Mouse (Mus musculus): ENCODE results near the gene Atn1. TPM values are rescaled to one million over a fixed set of nuclear protein-coding genes. Genes with fewer than 3 reads are reported as not detected.

The Atn1 gene
- polyA plus RNA-seq, 1 experiment from 2014 or later, result 6.6 TPM

DNA sequence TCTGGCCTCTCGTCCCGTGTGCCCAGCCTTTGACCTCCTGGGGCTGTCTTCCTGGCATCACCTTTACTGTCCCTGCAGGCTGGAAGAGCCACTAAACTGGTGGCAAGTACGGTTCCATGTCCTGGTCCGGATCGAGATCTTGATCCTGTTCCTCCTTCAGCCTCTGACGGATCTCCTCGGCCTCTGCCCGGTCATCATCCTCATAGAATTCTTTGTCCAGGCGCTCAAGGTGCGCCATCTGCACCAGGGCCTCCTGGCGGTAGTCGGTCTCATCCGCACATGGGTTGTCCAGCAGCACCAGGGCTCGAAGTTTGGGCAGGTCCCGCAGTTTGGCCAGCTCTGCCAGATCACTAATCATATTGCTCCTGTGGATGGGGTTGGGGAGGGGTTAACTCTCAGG lies 14.2 kb upstream of the Atn1 start:
- Histone ChIP-seq H3K27me3 (ENCODE audit: control insufficient read depth, insufficient read depth, low read length) (no peaks in the 10 kb centered on the region), H3K9ac (ENCODE audit: low read length) (no peak overlapping the region), H3K4me1 (replicated peaks; ENCODE audit: control insufficient read depth, insufficient read depth) (no peaks in the 10 kb centered on the region), H3K4me2 (replicated peaks; ENCODE audit: low read depth) (no peak overlapping the region), H3K27ac (replicated peaks) (no peak overlapping the region), H3K36me3 (ENCODE audit: control insufficient read depth, insufficient read depth, low read length) (no peaks in the 10 kb centered on the region), H3K9me3 (ENCODE audit: control insufficient read depth, low read length) (no peaks in the 10 kb centered on the region), H3K4me3 (ENCODE audit: low read depth, low read length) (no peak overlapping the region)
- 88% methylated on average over 15 of the region's 15 CpGs for WGBS
- DNase-seq (ENCODE audit: low spot score) (no peak), ATAC-seq (ENCODE audit: low FRiP score, low TSS enrichment) (no peak)
- TF ChIP-seq CTCF (IDR thresholded peaks at IDR 0.05; ENCODE audit: low read depth) (no peak), EP300 (optimal IDR thresholded peaks at IDR 0.05) (no peak)

DNA sequence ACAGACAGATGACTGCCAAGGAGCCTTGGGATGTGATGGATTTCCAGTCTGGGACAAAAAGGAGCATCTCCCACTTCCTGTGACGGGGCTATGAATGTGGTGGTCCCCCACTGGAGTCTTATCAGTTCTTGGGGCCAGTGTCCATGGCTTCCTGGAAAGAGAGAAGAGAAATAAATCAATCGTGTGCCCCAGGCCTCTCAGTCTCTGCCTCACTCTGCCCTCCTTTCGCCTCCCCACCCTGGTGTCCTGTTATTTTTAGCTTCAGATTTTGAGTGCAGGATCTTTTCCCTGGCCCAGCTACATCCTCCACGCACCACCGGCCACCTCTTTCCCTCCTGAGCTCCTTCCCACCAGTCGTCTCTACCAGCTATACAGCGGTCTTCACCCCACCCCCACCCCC lies 13.7 kb upstream of the Atn1 start:
- WGBS, result 63% methylated on average over 7 of the region's 7 CpGs
- H3K4me1 ChIP-seq (replicated peaks; ENCODE audit: control insufficient read depth, insufficient read depth), result no peaks in the 10 kb centered on the region
- H3K4me3 ChIP-seq (ENCODE audit: low read depth, low read length), result peak overlapping the region; percentile 63; the same call in 1 of the 2 replicates
- H3K4me2 ChIP-seq (replicated peaks; ENCODE audit: low read depth), result peak overlapping the region; percentile 77; the same call in 1 of the 2 replicates
- no peak overlapping the region for H3K27ac ChIP-seq (replicated peaks)
- H3K27me3 ChIP-seq (ENCODE audit: control insufficient read depth, insufficient read depth, low read length), result no peaks in the 10 kb centered on the region
- ATAC-seq (ENCODE audit: low FRiP score, low TSS enrichment) (no peak), DNase-seq (ENCODE audit: low spot score) (no peak)
- no peaks in the 10 kb centered on the region for H3K36me3 ChIP-seq (ENCODE audit: control insufficient read depth, insufficient read depth, low read length)
- TF ChIP-seq CTCF (IDR thresholded peaks at IDR 0.05; ENCODE audit: low read depth), result no peak
- no peak for TF ChIP-seq EP300 (optimal IDR thresholded peaks at IDR 0.05)
- H3K9me3 ChIP-seq (ENCODE audit: control insufficient read depth, low read length), result no peaks in the 10 kb centered on the region
- H3K9ac ChIP-seq (ENCODE audit: low read length), result peak overlapping the region; percentile 65; the same call in 1 of the 2 replicates

DNA sequence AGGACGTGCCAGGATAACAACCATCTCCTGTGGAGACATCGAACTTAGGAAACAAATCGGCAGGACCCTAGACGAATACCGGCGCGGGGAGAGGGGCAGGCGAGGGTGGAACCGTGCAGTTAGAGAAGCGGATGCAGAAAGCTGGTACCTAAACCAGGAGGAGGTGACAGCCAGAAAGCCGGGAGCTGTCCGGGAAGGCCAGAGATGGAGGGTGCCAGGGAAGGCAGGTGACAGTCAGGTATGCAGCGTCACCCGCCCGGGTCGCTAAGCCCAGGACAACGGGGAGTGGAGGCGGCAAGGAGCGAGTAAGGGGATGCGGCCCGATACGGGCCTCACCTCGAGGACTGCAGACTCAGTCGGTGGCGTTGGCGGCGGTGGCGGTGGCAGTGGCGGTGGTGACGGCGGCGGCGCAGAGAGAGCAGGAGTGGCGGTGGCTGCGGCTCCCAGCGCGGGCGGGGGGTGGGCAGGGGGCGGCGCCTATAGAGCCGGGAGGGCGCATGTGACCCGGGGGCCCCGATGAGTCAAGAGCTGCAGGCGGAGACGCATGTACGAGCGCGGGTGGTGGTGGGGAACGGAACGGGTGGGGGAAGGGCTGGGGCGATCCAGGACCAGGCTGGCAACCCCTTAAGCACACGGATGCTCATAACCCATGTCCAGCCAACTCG lies 12.9 kb upstream of the Atn1 start, which contains the start of gene Eno2:
Gene Eno2 (minus strand): TSS at position 573 of the 665 bp plus-strand sequence.
- no peaks in the 10 kb centered on the region for H3K27me3 ChIP-seq (ENCODE audit: control insufficient read depth, insufficient read depth, low read length)
- H3K9ac ChIP-seq (ENCODE audit: low read length), result peak within 1 kb of the TSS; percentile 65
- H3K4me1 ChIP-seq (replicated peaks; ENCODE audit: control insufficient read depth, insufficient read depth), result no peaks in the 10 kb centered on the region
- peak within 1 kb of the TSS; percentile 77 for H3K4me2 ChIP-seq (replicated peaks; ENCODE audit: low read depth)
- no peak within 1 kb of the TSS for H3K27ac ChIP-seq (replicated peaks)
- no peaks in the 10 kb centered on the region for H3K36me3 ChIP-seq (ENCODE audit: control insufficient read depth, insufficient read depth, low read length)
- WGBS, result under 1% methylated on average over 54 of the region's 54 CpGs
- DNase-seq (ENCODE audit: low spot score) (peak; percentile 75), ATAC-seq (ENCODE audit: low FRiP score, low TSS enrichment) (peak; percentile 81)
- H3K4me3 ChIP-seq (ENCODE audit: low read depth, low read length), result peak within 1 kb of the TSS; percentile 63
- no peak for TF ChIP-seq EP300 (optimal IDR thresholded peaks at IDR 0.05)
- no peak for TF ChIP-seq CTCF (IDR thresholded peaks at IDR 0.05; ENCODE audit: low read depth)
- no peaks in the 10 kb centered on the region for H3K9me3 ChIP-seq (ENCODE audit: control insufficient read depth, low read length)

DNA sequence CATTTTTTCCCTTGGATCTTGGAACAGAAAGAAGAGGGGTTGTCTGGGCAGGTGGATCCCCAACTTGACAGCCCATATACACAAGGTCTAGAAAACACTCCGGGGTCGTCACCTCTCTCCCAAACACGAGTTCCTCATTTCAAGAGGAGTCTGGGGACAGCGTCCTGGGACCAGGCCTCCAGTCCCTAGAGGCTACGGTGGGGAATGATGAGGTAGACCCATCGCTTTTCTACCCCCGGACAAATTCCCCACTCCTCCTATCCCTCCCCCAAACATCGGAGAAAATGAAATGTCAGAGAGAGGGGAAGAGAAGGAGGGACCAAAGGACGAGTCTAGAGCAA lies 12.3 kb upstream of the Atn1 start:
- WGBS, result 9% methylated on average over 9 of the region's 9 CpGs
- H3K4me3 ChIP-seq (ENCODE audit: low read depth, low read length), result peak overlapping the region; percentile 63
- H3K4me2 ChIP-seq (replicated peaks; ENCODE audit: low read depth), result peak overlapping the region; percentile 77
- no peak overlapping the region for H3K27ac ChIP-seq (replicated peaks)
- no peak for TF ChIP-seq CTCF (IDR thresholded peaks at IDR 0.05; ENCODE audit: low read depth)
- TF ChIP-seq EP300 (optimal IDR thresholded peaks at IDR 0.05), result no peak
- H3K36me3 ChIP-seq (ENCODE audit: control insufficient read depth, insufficient read depth, low read length), result no peaks in the 10 kb centered on the region
- H3K4me1 ChIP-seq (replicated peaks; ENCODE audit: control insufficient read depth, insufficient read depth), result no peaks in the 10 kb centered on the region
- H3K27me3 ChIP-seq (ENCODE audit: control insufficient read depth, insufficient read depth, low read length), result no peaks in the 10 kb centered on the region
- no peaks in the 10 kb centered on the region for H3K9me3 ChIP-seq (ENCODE audit: control insufficient read depth, low read length)
- peak overlapping the region; percentile 65 for H3K9ac ChIP-seq (ENCODE audit: low read length)
- no peak for ATAC-seq (ENCODE audit: low FRiP score, low TSS enrichment)
- no peak for DNase-seq (ENCODE audit: low spot score)

DNA sequence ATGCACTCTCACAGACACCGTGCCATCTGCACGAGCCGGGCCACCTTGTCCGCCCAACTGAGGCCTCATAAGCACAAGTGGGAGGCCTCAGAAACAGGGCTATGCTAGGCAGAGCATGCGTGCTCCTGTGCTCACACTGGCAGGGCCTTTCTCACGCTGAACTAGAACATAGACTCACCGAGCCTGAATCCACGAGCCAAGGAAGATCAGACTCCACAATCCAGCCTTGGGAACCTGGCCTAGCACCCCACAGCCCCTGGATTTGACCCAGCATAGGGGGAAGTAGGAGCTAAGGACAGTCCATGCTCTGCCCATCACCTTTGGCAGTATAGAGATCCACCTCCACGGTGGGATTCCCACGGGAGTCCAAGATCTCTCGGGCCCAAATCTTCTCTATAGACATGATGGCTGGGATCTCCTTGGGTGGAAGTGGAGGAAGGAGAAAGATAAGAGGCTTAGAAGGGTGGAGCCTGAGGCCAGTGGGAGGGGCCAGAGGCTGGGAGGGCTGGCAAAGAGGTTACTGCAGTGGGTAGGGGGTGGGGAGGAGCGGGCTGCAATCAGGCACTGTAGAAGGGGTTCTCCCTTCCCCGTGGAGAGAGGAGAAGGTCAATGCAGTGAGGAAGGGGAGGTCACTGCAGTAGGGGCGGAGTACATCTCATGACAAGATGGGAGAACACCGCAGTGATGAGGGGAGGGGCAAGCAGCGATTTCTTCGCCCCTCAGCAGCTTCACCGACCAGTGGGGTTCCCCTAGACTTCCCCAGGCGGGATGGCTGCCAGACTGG lies 11.8 kb upstream of the Atn1 start:
- Histone ChIP-seq H3K27ac (replicated peaks) (no peak overlapping the region), H3K4me1 (replicated peaks; ENCODE audit: control insufficient read depth, insufficient read depth) (no peaks in the 10 kb centered on the region), H3K4me2 (replicated peaks; ENCODE audit: low read depth) (peak overlapping the region; percentile 77), H3K4me3 (ENCODE audit: low read depth, low read length) (peak overlapping the region; percentile 63), H3K9ac (ENCODE audit: low read length) (peak overlapping the region; percentile 65; the same call in 1 of the 2 replicates), H3K36me3 (ENCODE audit: control insufficient read depth, insufficient read depth, low read length) (no peaks in the 10 kb centered on the region), H3K27me3 (ENCODE audit: control insufficient read depth, insufficient read depth, low read length) (no peaks in the 10 kb centered on the region), H3K9me3 (ENCODE audit: control insufficient read depth, low read length) (no peaks in the 10 kb centered on the region)
- DNase-seq (ENCODE audit: low spot score), result no peak
- peak; percentile 36; the same call in 1 of the 2 replicates for ATAC-seq (ENCODE audit: low FRiP score, low TSS enrichment)
- WGBS, result 41% methylated on average over 19 of the region's 19 CpGs
- TF ChIP-seq EP300 (optimal IDR thresholded peaks at IDR 0.05), result no peak
- TF ChIP-seq CTCF (IDR thresholded peaks at IDR 0.05; ENCODE audit: low read depth), result no peak

DNA sequence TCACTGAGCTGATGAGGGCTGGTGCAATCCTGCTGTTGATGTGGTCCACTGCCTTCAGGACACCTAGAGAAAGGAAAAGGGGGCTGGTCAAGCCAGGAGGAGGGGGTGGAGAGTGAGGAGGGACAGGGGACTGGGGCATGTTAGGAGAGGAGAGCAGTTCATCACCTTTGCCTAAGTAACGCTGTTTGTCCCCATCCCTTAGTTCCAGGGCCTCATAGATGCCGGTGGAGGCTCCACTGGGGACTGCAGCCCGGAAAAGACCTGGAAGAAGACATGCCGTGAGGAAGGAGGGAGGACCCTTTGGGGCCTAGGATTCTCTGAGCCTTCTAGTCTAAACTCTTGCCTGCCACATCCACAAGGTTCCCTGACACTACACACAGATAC lies 11.2 kb upstream of the Atn1 start:
- Histone ChIP-seq H3K36me3 (ENCODE audit: control insufficient read depth, insufficient read depth, low read length) (no peaks in the 10 kb centered on the region), H3K27me3 (ENCODE audit: control insufficient read depth, insufficient read depth, low read length) (no peaks in the 10 kb centered on the region), H3K9me3 (ENCODE audit: control insufficient read depth, low read length) (no peaks in the 10 kb centered on the region), H3K9ac (ENCODE audit: low read length) (no peak overlapping the region), H3K4me1 (replicated peaks; ENCODE audit: control insufficient read depth, insufficient read depth) (no peaks in the 10 kb centered on the region), H3K4me2 (replicated peaks; ENCODE audit: low read depth) (0 out of 2 replicates have a peak overlapping the region, but pooled peaks have one; percentile 5), H3K27ac (replicated peaks) (no peak overlapping the region), H3K4me3 (ENCODE audit: low read depth, low read length) (no peak overlapping the region)
- DNase-seq (ENCODE audit: low spot score) (no peak), ATAC-seq (ENCODE audit: low FRiP score, low TSS enrichment) (no peak)
- no peak for TF ChIP-seq EP300 (optimal IDR thresholded peaks at IDR 0.05)
- no peak for TF ChIP-seq CTCF (IDR thresholded peaks at IDR 0.05; ENCODE audit: low read depth)
- 60% methylated on average over 4 of the region's 4 CpGs for WGBS

All from stomach, postnatal 0 days (tissue).